Mouse (Mus musculus) heart, adult 2 months (tissue): ENCODE measurements around the gene Gm49320. TPM values are rescaled to one million over a fixed set of nuclear protein-coding genes. Genes with fewer than 3 reads are reported as not detected.

Experiments
- DNase-seq, 2 experiments: peaks; one replicate each; pipeline ENCODE4 v3.0.0; 2021
- H3K27ac ChIP-seq: fragments of 200-600 bp; 2 replicates; pipeline ENCODE4 v1.8.1; 2022
- H3K27me3 ChIP-seq: fragments of 200-500 bp; 2 replicates; pipeline ENCODE4 v1.6.1; 2012; ENCODE audit warnings: mild to moderate bottlenecking, low read length, inconsistent platforms, mixed read lengths; ENCODE audit not compliant: control insufficient read depth, insufficient read depth
- H3K36me3 ChIP-seq: fragments of 200-500 bp; 2 replicates; pipeline ENCODE4 v1.6.1; 2012; ENCODE audit warnings: low read length, inconsistent platforms; ENCODE audit not compliant: control insufficient read depth, insufficient read depth
- H3K4me1 ChIP-seq: fragments of 200-500 bp; 2 replicates; pipeline ENCODE4 v1.6.1; 2011; ENCODE audit warnings: low read length; ENCODE audit not compliant: control insufficient read depth, insufficient read depth
- H3K4me3 ChIP-seq: fragments of 200-600 bp; 2 replicates; pipeline ENCODE4 v1.8.1; 2022
- H3K79me2 ChIP-seq: fragments of 200-500 bp; replicated peaks from 2 replicates; pipeline ENCODE4 v1.6.1; 2012; ENCODE audit warnings: mild to moderate bottlenecking, inconsistent platforms, low read length, moderate library complexity, mixed read lengths; ENCODE audit not compliant: control insufficient read depth, insufficient read depth
- H3K9ac ChIP-seq: fragments of 200-500 bp; 2 replicates; pipeline ENCODE4 v1.6.1; 2012; ENCODE audit warnings: low read depth, mild to moderate bottlenecking, control low read depth, inconsistent platforms, low read length, mixed read lengths
- CTCF ChIP-seq: fragments of 200-600 bp; IDR thresholded peaks from 2 replicates; pipeline ENCODE4 v1.8.1; 2022; ENCODE audit warnings: antibody characterized with exemption, mild to moderate bottlenecking, moderate library complexity
- EP300 ChIP-seq: fragments of 200-500 bp; IDR thresholded peaks from 2 replicates; pipeline ENCODE4 v1.6.1; 2011; ENCODE audit warnings: low read depth, low read length, control low read depth; ENCODE audit not compliant: insufficient read depth
- POLR2A ChIP-seq: fragments of 200-500 bp; IDR thresholded peaks from 2 replicates; pipeline ENCODE4 v1.6.1; 2011; ENCODE audit warnings: mild to moderate bottlenecking, low read depth, low read length, control low read depth; ENCODE audit not compliant: insufficient read depth
- WGBS: fragments of 180-500 bp; shearing (Covaris S2); methylation state at CpG from one replicate; pipeline ENCODE4 v1.1.7; 2018; 5-methylcytosine and 5-hydroxymethylcytosine counted together
- intact Hi-C: fragments of 180-260 bp; cut with DNase I; formaldehyde crosslinking; loops from one replicate; pipeline ENCODE4 v1.15.1; 2025
- polyA plus RNA-seq: library from polyadenylated mRNA; depleted of rRNA; stranded (reverse); fragments of >200 nt; gene quantifications from 2 replicates; pipeline ENCODE4 v1.2.3, GENCODE M21; 2012
- total RNA-seq, 2 experiments: library from RNA; stranded (reverse); gene quantifications; 2 replicates each; pipeline ENCODE4 v1.2.3; 2021

Gm49320 gene
- total and polyA plus RNA-seq, 3 experiments = 0.45 to 2.6 TPM; not detected in 1

GRCm38 (mm10) chr8:4213210-4214005, 25.3 kb upstream of the Gm49320 start:
- intact Hi-C loops = no loop called here
- H3K27ac ChIP-seq = no peak overlapping the region
- H3K4me1 ChIP-seq = peaks cover 3% of the 10 kb centered on the region; the same call in 1 of the 2 replicates
- DNase-seq = peak; percentile 48 to 51
- H3K4me3 ChIP-seq = peak overlapping the region; percentile 37
- peaks cover 15% of the 10 kb centered on the region for H3K27me3 ChIP-seq
- peak overlapping the region; percentile 49 for H3K9ac ChIP-seq
- no peaks in the 10 kb centered on the region for H3K36me3 ChIP-seq
- H3K79me2 ChIP-seq = no peaks in the 10 kb centered on the region
- WGBS = 7% methylated on average over 18 of the region's 18 CpGs
- TF ChIP-seq CTCF = no peak
- TF ChIP-seq EP300 = no peak
- no peak for TF ChIP-seq POLR2A

DNA sequence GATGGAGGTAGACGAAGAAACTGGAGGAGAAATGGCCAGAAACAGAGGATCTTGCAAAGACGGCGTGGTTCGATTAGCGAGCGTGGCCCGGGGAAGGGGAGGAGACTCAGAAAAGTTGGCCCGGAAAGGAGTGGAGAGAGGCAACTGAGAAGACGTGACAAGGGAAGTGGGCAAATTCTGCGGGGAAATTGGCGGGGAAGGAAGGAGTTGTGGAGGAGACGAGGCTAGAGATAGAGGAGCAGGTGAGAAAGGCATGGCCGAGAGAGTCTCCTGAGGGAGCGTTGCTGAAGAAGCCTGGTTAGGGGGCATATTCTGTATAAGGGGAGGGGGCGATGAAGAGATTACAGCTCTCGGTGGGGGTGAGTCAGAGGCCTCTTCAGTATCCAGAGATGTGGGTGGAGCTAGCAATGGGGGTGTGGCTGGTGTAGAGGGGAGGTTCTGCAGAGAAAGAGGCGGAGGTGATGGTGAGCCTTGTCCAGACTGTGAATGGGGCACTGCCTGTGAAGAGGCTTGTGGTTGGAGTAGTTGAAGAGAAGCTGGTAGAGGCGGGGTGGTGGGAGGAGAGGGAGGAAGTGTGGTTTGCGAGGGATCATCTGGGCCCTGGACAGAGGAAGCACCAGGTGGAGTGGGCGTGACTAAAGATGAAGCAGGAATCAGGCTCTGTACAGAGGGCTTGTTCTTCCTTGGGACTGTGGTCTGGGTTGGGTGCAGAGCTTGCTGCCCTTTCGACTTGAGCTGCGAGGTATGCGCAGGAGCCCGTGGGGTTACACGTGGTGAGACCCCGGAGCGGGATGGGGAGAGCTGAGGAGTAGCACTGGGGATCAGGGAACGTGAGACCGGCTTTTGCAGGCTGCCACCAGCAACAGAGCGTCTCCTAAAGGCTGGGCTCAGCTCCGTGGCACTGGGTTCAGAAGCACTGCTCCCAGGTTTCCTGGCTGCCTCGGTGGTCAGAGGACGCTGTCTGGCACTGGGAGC, 24.4 kb upstream of the Gm49320 start:
- 12% methylated on average over 33 of the region's 33 CpGs for WGBS
- Histone ChIP-seq H3K27ac (no peak overlapping the region), H3K27me3 (peaks cover 17% of the 10 kb centered on the region), H3K4me1 (peaks cover 3% of the 10 kb centered on the region; the same call in 1 of the 2 replicates), H3K9ac (peak overlapping the region; percentile 49), H3K79me2 (no peaks in the 10 kb centered on the region), H3K36me3 (no peaks in the 10 kb centered on the region), H3K4me3 (peak overlapping the region; percentile 37)
- intact Hi-C loops = no loop called here
- peak; percentile 47 to 52 for DNase-seq
- TF ChIP-seq EP300 = no peak
- TF ChIP-seq POLR2A = no peak
- TF ChIP-seq CTCF = no peak

DNA sequence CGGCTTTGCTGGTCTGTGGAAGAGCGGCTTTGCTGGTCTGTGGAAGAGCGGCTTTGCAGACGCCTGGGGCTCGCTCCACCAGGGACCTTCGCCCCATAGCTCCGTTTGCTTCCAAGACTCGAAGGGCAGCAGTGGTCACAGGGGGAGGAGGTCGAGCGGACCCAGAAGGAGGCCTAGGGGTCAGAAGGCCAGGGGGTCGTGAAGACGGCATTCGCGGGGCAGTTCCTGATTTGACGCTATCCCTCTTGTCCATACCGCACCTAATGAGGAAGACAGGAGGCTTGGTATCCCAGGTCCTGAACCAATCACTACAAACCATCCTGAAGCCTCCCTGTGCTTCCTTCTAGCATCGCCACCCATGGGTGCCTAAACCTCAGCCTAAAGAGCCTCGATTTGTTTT, 22.4 kb upstream of the Gm49320 start:
- H3K4me3 ChIP-seq = no peak overlapping the region
- H3K4me1 ChIP-seq = peaks cover 3% of the 10 kb centered on the region; the same call in 1 of the 2 replicates
- DNase-seq = no peak
- no peak for TF ChIP-seq EP300
- TF ChIP-seq CTCF = no peak
- no peak for TF ChIP-seq POLR2A
- 19% methylated on average over 18 of the region's 18 CpGs for WGBS
- H3K27ac ChIP-seq = no peak overlapping the region
- intact Hi-C loops = no loop called here
- no peaks in the 10 kb centered on the region for H3K79me2 ChIP-seq
- H3K36me3 ChIP-seq = no peaks in the 10 kb centered on the region
- H3K27me3 ChIP-seq = peaks cover 17% of the 10 kb centered on the region
- no peak overlapping the region for H3K9ac ChIP-seq

- Histone ChIP-seq H3K9ac (no peak within 1 kb of the TSS), H3K79me2 (no peaks in the 10 kb centered on the region), H3K4me3 (0 out of 2 replicates have a peak within 1 kb of the TSS, but pooled peaks have one; percentile 2), H3K4me1 (peaks cover 3% of the 10 kb centered on the region; the same call in 1 of the 2 replicates), H3K36me3 (no peaks in the 10 kb centered on the region), H3K27me3 (peaks cover 17% of the 10 kb centered on the region), H3K27ac (no peak within 1 kb of the TSS)
- no peak for DNase-seq
- 4% methylated on average over 44 of the region's 44 CpGs for WGBS
- TF ChIP-seq CTCF = no peak
- intact Hi-C loops = no loop called here
These were observed 21.7 kb upstream of the Gm49320 start, which contains the start of gene Prr36 for GRCm38 (mm10) chr8:4216791-4217621. TSS of gene Prr36 (minus strand) at chr8:4217459.

DNA sequence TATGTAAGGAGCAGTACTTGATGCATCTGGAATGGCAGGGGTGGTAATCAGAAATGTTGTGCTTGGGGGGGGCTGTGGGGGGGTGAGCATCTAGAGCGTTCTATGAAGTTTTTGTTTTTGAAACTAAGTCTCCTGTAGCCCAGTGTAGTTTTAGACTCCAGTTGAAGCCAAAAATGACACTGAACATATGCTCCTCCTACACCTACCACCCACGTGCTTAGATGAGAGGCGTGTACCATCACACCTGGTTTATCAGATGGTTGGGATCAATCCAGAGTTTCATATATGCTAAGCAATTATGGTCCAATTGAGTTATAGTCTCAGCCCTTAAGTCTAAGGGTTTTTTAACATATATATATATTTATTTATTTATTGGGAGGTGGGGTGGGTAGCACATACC, 19.0 kb upstream of the Gm49320 start:
- H3K36me3 ChIP-seq = no peaks in the 10 kb centered on the region
- H3K27me3 ChIP-seq = peaks cover 16% of the 10 kb centered on the region
- no peaks in the 10 kb centered on the region for H3K79me2 ChIP-seq
- H3K27ac ChIP-seq = no peak overlapping the region
- no peak for DNase-seq
- no peaks in the 10 kb centered on the region for H3K4me1 ChIP-seq
- H3K4me3 ChIP-seq = no peak overlapping the region
- intact Hi-C loops = no loop called here
- 86% methylated on average over 3 of the region's 3 CpGs for WGBS
- no peak overlapping the region for H3K9ac ChIP-seq
- TF ChIP-seq EP300 (no peak), POLR2A (no peak), CTCF (no peak)
